Mouse (Mus musculus): Measurements from ENCODE around the gene Col12a1.

Col12a1 gene

DNA sequence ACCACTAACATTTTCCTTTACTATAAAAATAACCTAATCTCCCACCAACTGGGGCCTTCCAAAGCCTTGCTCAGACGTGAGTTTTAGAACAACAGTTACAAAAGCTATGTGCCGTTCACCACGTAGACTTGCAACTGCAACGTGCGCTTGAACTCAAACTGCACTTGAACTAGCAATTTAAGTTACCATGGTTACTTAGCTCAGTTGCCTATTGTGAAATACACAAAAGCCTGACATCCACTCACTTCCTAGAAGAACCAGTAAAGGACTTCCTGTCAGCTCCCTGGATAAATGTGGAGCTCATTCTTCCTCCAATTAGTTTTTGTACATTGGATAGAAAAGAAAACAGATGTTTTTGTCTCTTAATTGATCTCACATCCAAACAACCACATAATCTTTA, 112.9 kb downstream of the Col12a1 start:
- no peak for DNase-seq (ENCODE audit: low spot score)

DNA sequence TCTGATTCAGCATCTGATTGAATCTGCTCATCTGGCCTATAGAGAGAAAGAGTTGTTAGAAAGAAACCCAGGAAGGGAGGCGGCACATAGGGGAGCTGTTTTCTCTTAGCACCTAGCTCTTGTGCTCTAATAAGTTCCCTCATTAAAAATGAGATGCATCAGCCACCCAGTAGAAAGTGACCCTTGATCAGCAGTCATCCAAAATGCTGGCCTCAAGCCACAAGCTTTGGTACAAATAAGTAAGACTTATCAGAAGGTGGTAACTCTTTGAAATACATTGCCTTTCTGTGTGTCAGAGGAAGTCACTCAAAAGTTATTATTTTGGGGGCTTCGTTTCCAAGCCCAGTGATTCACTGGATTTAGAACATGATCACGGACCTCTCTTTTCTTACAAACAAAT, 114.1 kb downstream of the Col12a1 start:
- DNase-seq (ENCODE audit: low spot score): no peak

DNA sequence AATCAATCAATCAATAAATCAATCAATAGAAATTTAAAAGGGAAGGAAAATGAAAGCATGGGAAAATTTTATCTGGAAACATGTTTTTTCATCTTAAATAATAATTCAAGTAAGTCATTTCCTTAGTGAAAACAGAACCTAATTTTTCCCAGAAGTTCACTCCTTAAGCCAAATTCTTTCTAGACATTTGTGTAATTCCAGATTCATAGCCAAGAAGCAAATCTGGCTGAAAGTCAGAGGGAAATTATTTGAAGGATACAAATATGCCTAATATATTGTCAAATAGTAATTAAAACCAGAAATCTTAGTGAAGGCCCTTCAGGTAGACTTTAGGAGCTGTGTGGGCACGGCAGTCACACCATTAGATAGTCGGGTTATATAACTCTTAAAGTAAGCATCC, 115.2 kb downstream of the Col12a1 start:
- no peak for DNase-seq (ENCODE audit: low spot score)

DNA sequence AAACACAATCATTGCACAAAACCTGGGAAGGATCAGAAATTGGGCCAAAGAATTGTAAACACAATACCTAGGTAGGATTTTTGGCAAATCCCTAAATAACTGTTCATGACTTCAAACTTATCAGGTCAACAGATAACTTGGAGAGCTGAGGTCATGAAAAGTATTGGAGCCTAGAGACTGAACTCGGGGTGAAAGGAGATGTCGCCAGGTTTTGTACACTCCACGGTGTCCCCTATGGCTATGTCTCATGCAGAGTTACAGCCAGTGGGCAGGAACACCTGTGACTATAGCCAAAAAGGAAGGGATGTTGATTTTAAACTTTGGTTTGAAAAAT, 118.4 kb downstream of the Col12a1 start:
- no peak for DNase-seq (ENCODE audit: low spot score)

DNA sequence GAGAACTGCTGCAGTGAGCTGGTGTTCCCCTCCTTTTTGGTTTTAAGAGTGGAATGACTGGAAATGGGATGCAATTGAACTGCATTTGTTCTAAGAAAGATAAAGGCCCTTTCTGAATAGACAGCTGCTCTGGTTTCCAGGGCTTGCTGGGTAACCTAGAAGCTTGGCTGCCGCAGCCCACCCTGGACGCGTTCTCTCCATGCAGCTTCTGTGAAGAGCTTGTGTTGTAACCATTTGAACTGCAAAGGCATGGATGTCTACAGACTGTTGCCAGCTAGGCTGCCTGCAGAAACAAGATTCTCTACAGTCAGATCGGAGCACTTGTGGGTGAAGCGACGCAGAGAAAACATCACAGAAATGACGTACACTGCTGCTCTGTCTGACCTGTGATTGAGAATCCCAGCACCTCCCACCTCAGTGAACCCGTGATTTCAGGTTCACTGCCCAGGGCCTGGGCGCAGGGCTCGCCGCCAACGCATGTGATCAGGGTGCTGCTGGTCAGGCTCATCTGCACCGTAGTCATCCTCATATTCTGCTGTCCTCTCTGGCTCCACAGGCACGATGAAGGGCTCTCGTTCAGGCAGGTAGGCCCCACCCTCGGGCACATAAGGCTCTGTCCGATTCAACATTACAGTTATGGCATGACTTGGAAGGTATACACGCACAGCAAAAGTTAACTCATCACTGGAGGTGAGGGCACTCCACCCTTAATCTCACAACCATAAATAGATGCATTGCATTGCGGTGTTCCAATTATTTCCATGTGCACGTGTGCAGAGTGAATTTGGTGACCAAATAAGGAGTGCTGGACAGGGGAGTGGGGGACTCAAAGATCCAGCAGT, 119.0 kb downstream of the Col12a1 start:
- DNase-seq (ENCODE audit: low spot score): no peak

DNA sequence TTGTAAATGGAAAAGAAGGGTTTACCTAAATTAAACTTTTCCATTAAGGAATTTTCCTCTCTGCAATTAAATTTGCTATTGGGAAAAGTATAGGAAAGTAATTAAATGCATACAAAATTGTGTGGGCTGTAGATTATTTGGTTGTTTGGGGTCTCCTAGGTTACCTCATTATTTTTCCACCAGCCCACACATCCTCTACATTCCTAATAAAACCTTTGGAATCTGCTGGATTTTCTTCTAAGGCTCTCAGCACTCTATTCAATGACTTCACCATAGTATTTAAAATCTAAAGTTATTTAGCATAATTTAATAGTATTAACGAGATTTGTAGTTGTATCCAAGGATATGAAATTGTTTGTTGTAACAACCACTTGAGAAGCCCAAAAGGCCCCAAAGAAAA, 120.1 kb downstream of the Col12a1 start:
- DNase-seq (ENCODE audit: low spot score): no peak

DNA sequence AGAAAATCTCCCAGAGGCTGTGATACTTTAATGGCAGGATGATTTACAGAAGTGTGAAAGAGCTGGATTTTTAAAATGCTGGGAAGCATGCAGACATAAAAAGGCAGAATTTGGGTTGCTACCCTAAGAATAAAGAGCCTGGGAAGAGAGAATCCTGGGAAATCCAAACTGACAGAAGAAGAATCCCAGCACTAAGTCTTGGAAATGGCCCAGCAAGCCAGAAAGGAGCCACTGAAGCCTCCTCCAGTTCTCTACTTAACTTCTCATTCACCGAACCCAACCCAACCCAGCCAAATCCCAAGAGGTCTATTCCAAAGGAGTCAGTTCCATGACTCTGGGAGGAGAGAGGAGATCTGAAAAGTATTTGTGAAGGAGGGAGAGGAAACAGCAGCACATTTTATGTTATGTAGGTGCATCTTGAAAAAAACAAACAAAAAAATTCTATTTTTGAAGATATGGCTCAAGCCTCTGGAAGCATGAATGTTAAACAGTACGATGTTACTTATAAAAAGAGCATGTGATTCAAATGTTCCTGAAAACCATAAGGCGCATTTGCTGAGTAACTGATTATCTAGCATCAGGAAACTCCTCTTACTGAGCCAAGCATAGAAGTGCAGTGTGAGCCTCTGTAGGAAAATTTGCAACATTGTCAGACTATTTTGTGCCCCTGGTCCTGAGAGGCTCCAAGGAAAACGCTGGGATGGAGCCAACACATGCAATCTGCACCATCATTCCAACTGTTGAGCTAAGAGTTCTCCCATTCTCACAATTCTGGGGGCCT, 132.0 kb downstream of the Col12a1 start:
- DNase-seq (ENCODE audit: low spot score): no peak

DNA sequence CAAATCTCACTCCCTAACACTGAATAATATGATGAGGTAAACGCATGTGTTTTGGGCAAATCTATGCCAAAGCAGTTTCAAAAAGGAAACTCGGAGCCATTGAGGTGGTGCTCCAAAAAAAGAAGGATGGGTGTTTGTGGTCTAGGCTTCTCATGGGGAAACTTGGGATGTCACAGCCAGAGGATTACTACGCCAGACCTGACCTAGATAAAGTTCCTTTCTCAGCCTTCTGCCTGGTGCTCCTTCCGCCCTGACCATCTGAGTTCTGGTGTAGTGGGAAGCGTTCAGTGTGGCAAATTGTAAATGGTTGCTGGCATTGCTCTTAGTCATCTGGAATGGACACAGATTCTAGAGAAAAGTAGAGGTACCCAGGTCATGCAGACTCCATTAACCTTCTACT, 151.8 kb downstream of the Col12a1 start:
- DNase-seq (ENCODE audit: low spot score): no peak

DNA sequence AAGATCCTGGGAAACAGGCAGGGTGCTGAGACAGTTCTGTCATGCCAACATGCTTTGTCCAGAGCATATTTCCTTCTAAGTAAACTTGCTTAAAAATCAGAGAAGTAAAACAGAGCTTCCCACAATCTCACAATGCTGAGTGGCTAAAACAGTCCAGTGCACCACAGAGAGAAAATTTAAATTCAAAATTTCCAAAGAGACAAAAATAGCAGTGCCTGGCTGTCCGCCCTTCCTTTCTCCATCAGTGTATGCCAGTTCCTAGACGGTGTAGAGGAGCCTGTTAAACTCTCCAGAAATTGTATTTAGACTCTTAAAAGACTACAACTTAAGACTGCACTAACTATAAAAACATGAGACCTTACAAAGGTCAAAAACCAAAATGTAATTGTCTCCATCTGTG, 165.3 kb downstream of the Col12a1 start:
- no peak for DNase-seq (ENCODE audit: low spot score)

Measured in testis, postnatal 14 days (tissue).